Mouse (Mus musculus): ENCODE data around the gene Senp1. TPM values are rescaled to one million over a fixed set of nuclear protein-coding genes. Genes with fewer than 3 reads are reported as not detected.
A peak's percentile ranks its signal among the peaks of the same experiment; 100 is the strongest.

Senp1 gene
- polyA plus RNA-seq, 1 experiment from 2014 or later = 26.9 TPM

- Histone ChIP-seq H3K9me3 (replicated peaks) (no peaks in the 10 kb centered on the region), H3K27ac (ENCODE audit: poor library complexity, severe bottlenecking) (no peak overlapping the region), H3K4me1 (replicated peaks) (peaks cover 38% of the 10 kb centered on the region), H3K4me3 (no peak overlapping the region), H3K9ac (no peak overlapping the region), H3K27me3 (replicated peaks) (0 out of 2 replicates have a peak, but pooled peaks cover 13% of the 10 kb centered on the region), H3K4me2 (no peak overlapping the region; the same call in 1 of the 2 replicates), H3K36me3 (peaks cover 3% of the 10 kb centered on the region)
- 78% methylated on average over 6 of the region's 6 CpGs for WGBS
- no peak for ATAC-seq (ENCODE audit: insufficient number of reproducible peaks, low FRiP score)
Observed at GRCm38 (mm10) chr15:98107230-98107629, 13.7 kb upstream of the Senp1 start.

GRCm38 (mm10) chr15:98106506-98106905 lies 13.0 kb upstream of the Senp1 start:
- 47% methylated on average over 6 of the region's 6 CpGs for WGBS
- Histone ChIP-seq H3K4me1 (replicated peaks) (peaks cover 31% of the 10 kb centered on the region), H3K36me3 (no peaks in the 10 kb centered on the region), H3K4me3 (no peak overlapping the region), H3K4me2 (no peak overlapping the region), H3K9me3 (replicated peaks) (no peaks in the 10 kb centered on the region), H3K27ac (ENCODE audit: poor library complexity, severe bottlenecking) (no peak overlapping the region), H3K9ac (no peak overlapping the region), H3K27me3 (replicated peaks) (0 out of 2 replicates have a peak, but pooled peaks cover 13% of the 10 kb centered on the region)
- no peak for ATAC-seq (ENCODE audit: insufficient number of reproducible peaks, low FRiP score)

DNA sequence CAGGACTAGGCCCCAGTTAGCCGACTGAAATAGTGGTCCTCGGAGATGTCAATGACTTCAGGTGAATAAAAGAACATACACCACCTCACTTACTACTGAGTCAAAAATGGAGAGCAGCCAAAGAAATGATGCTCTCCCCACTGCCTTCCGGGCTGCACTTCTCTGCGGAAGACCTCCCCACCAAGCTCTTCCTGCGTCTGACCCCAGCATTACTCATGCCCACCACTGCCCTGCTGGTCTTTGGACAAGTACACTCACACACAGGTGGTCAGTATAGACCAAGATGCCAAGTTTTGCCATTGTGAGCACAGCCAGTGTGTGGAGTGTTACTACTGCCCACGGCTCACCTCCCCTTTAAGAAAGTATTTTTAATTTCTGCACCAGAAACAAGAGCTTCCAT lies 8.9 kb upstream of the Senp1 start:
- Histone ChIP-seq H3K9ac (no peak overlapping the region), H3K4me1 (replicated peaks) (peaks cover 2% of the 10 kb centered on the region), H3K27ac (ENCODE audit: poor library complexity, severe bottlenecking) (no peak overlapping the region), H3K27me3 (replicated peaks) (0 out of 2 replicates have a peak, but pooled peaks cover 13% of the 10 kb centered on the region), H3K36me3 (no peaks in the 10 kb centered on the region), H3K9me3 (replicated peaks) (no peaks in the 10 kb centered on the region), H3K4me3 (no peak overlapping the region), H3K4me2 (no peak overlapping the region)
- 83% methylated on average over 6 of the region's 6 CpGs for WGBS
- no peak for ATAC-seq (ENCODE audit: insufficient number of reproducible peaks, low FRiP score)

GRCm38 (mm10) chr15:98098519-98098918 lies 5.0 kb upstream of the Senp1 start:
- ATAC-seq (ENCODE audit: insufficient number of reproducible peaks, low FRiP score) = no peak
- Histone ChIP-seq H3K27ac (ENCODE audit: poor library complexity, severe bottlenecking) (no peak overlapping the region), H3K27me3 (replicated peaks) (no peaks in the 10 kb centered on the region)

GRCm38 (mm10) chr15:98096957-98097356 lies 3.4 kb upstream of the Senp1 start:
- no peak overlapping the region for H3K9ac ChIP-seq
- no peak overlapping the region for H3K4me2 ChIP-seq
- WGBS = 52% methylated on average over 3 of the region's 3 CpGs
- H3K4me1 ChIP-seq (replicated peaks) = peaks cover 2% of the 10 kb centered on the region
- ATAC-seq (ENCODE audit: insufficient number of reproducible peaks, low FRiP score) = no peak
- no peaks in the 10 kb centered on the region for H3K27me3 ChIP-seq (replicated peaks)
- no peaks in the 10 kb centered on the region for H3K36me3 ChIP-seq
- no peaks in the 10 kb centered on the region; the same call in 1 of the 2 replicates for H3K9me3 ChIP-seq (replicated peaks)
- H3K27ac ChIP-seq (ENCODE audit: poor library complexity, severe bottlenecking) = no peak overlapping the region
- no peak overlapping the region for H3K4me3 ChIP-seq

More at GRCm38 (mm10) chr15:98098519-98098918, 5.0 kb upstream of the Senp1 start:
- no peaks in the 10 kb centered on the region for H3K36me3 ChIP-seq
- no peak overlapping the region for H3K4me2 ChIP-seq
- no peak overlapping the region for H3K9ac ChIP-seq
- no peak overlapping the region for H3K4me3 ChIP-seq
- WGBS = 82% methylated on average over 9 of the region's 9 CpGs
- H3K4me1 ChIP-seq (replicated peaks) = no peaks in the 10 kb centered on the region
- no peaks in the 10 kb centered on the region; the same call in 1 of the 2 replicates for H3K9me3 ChIP-seq (replicated peaks)

DNA sequence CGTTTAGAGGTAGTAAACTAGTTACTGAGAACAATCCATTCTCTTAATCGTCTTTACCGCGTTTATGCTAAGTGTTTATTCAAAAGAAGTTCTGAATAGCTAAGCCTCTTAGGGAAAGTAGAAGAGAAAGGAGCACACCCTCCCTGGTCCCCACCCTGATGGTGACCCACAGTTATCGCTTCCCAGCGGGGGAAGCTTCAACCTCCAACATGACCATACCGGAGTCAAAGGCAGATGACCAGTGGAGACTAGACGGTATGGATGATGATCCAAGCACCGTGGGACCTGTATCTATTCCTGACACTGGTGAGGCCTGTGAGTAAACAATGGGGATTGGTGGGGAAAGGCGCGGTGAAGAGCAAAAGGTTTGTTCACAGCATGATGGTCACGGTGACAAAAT lies 1.4 kb upstream of the Senp1 start:
- Histone ChIP-seq H3K4me1 (replicated peaks) (peaks cover 7% of the 10 kb centered on the region), H3K4me2 (no peak overlapping the region), H3K4me3 (no peak overlapping the region), H3K9me3 (replicated peaks) (no peaks in the 10 kb centered on the region; the same call in 1 of the 2 replicates), H3K9ac (no peak overlapping the region), H3K36me3 (no peaks in the 10 kb centered on the region), H3K27me3 (replicated peaks) (no peaks in the 10 kb centered on the region), H3K27ac (ENCODE audit: poor library complexity, severe bottlenecking) (no peak overlapping the region)
- WGBS = 88% methylated on average over 12 of the region's 12 CpGs
- ATAC-seq (ENCODE audit: insufficient number of reproducible peaks, low FRiP score) = no peak

DNA sequence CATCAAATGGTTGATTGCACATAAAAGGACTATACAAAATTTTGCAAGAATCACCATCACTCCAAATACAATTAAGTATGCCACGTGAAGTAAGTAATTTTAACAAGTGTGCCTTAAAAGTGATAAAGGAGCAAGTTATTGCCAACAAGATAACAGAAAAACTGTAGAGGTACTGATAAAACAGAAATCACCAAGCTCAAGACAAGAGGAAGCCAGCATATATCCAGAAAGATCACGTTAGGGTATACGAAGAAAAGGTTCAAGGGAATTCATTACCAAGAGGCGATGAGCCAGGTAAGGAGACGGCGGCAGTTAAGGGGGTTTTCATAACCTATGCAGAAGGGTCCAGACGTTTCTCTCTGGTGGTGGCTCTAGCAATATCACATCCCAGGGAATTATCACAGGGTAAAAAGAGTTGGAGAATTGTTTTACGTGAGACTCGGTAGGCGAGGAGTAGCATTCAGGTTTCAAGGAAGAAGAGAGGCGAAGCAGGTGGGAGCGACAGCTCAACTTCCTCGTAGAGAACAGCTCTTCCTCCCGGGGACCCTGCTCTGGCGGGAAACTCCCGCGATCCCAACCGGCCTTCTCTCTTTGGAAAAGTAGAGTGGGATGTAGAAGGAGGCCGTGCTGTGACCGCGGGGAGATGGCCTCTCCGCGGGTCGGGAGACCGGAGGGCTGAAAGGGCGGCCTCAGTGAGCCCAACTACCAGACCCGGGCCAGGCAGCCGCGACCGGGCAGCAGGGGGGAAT lies 998 bp downstream of the Senp1 start, which contains the start of gene Pfkm:
TSS of gene Pfkm (plus strand) at position 218 of the 749 bp plus-strand sequence.
- Histone ChIP-seq H3K27me3 (replicated peaks) (no peaks in the 10 kb centered on the region), H3K4me3 (peak within 1 kb of the TSS; percentile 85), H3K4me1 (replicated peaks) (peaks cover 7% of the 10 kb centered on the region), H3K4me2 (peak within 1 kb of the TSS; percentile 91), H3K9me3 (replicated peaks) (no peaks in the 10 kb centered on the region; the same call in 1 of the 2 replicates), H3K27ac (ENCODE audit: poor library complexity, severe bottlenecking) (peak within 1 kb of the TSS; percentile 95), H3K36me3 (peaks cover 9% of the 10 kb centered on the region), H3K9ac (peak within 1 kb of the TSS; percentile 94)
- WGBS = under 1% methylated on average over 30 of the region's 30 CpGs
- ATAC-seq (ENCODE audit: insufficient number of reproducible peaks, low FRiP score) = no peak

DNA sequence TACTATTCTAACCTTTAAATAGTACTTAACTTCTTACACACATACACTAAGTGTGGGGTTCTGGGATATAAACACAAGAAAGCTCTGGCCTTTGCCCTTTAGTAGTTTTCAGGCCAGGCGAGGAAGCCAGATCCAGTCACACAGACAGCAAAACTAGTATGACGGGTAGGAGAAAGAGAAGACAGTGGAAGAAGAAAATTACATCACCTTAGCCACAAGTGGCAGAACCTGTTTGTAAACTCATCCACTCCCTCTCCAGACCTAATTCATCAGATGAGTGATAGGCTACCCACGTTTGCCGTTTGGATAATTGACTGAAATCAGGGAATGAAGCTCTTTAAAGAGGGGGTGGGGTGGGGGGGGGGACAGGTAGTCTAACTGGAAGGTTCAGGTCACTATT lies 1.7 kb downstream of the Senp1 start:
- H3K27ac ChIP-seq (ENCODE audit: poor library complexity, severe bottlenecking) = no peak overlapping the region
- peak overlapping the region; percentile 85 for H3K4me3 ChIP-seq
- H3K36me3 ChIP-seq = peaks cover 9% of the 10 kb centered on the region
- H3K9ac ChIP-seq = peak overlapping the region; percentile 58
- H3K9me3 ChIP-seq (replicated peaks) = no peaks in the 10 kb centered on the region; the same call in 1 of the 2 replicates
- H3K27me3 ChIP-seq (replicated peaks) = no peaks in the 10 kb centered on the region
- peak overlapping the region; percentile 63 for H3K4me2 ChIP-seq
- H3K4me1 ChIP-seq (replicated peaks) = peaks cover 7% of the 10 kb centered on the region
- no peak for ATAC-seq (ENCODE audit: insufficient number of reproducible peaks, low FRiP score)
- 31% methylated on average over 4 of the region's 4 CpGs for WGBS

GRCm38 (mm10) chr15:98089421-98090183 lies 3.9 kb downstream of the Senp1 start:
- 74% methylated on average over 9 of the region's 9 CpGs for WGBS

DNA sequence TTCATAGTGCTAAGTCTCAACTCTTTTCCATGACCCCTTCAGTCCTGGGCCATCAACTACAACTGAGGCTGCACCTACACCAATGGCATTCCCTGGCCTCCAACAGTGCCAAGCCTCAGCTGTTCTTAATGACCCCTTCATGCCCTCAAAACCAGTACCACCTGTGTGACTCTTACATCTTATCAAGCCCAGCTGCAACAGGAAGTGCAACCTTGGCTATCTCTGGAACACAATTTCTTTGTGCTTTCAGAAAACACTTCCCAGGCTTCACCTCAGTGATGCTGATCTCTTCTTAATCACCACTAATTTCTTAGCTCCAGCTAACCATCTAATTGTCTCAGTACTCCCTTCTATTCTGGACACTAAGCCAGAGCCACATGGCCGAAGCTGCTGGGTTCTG lies 4.7 kb downstream of the Senp1 start:
- Histone ChIP-seq H3K4me2 (no peak overlapping the region), H3K4me1 (replicated peaks) (peaks cover 7% of the 10 kb centered on the region), H3K36me3 (peaks cover 31% of the 10 kb centered on the region), H3K9me3 (replicated peaks) (no peaks in the 10 kb centered on the region), H3K9ac (no peak overlapping the region), H3K4me3 (no peak overlapping the region), H3K27ac (ENCODE audit: poor library complexity, severe bottlenecking) (no peak overlapping the region), H3K27me3 (replicated peaks) (no peaks in the 10 kb centered on the region)
- no peak for ATAC-seq (ENCODE audit: insufficient number of reproducible peaks, low FRiP score)
- WGBS = 97% methylated on average over 1 of the region's 1 CpGs

More at GRCm38 (mm10) chr15:98089421-98090183, 3.9 kb downstream of the Senp1 start:
- H3K36me3 ChIP-seq = peaks cover 24% of the 10 kb centered on the region
- peaks cover 7% of the 10 kb centered on the region for H3K4me1 ChIP-seq (replicated peaks)
- no peak overlapping the region for H3K27ac ChIP-seq (ENCODE audit: poor library complexity, severe bottlenecking)
- ATAC-seq (ENCODE audit: insufficient number of reproducible peaks, low FRiP score) = no peak
- H3K4me3 ChIP-seq = no peak overlapping the region
- no peak overlapping the region for H3K4me2 ChIP-seq
- no peak overlapping the region for H3K9ac ChIP-seq
- H3K27me3 ChIP-seq (replicated peaks) = no peaks in the 10 kb centered on the region
- H3K9me3 ChIP-seq (replicated peaks) = no peaks in the 10 kb centered on the region

DNA sequence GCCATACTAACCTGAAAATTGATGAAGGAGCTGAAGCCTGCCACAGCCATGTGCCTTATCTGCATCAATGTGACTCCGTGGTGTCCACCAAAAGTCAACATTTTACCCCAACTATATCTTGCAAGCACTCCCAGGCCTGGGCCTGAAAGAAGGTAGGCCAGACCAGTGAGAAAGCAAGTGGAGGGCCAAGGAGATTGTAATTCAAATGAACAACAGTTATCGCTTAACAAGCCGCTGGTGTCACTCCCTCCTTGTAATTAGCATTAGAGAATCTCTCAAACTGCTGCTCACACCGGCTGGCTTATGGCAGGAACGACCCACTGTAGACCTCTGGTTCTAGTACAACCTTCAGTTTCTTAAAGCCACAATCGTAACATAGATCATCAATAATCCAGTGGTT lies 16.6 kb downstream of the Senp1 start:
- Histone ChIP-seq H3K4me1 (replicated peaks) (no peaks in the 10 kb centered on the region), H3K36me3 (peaks cover 66% of the 10 kb centered on the region), H3K9ac (no peak overlapping the region), H3K9me3 (replicated peaks) (no peaks in the 10 kb centered on the region), H3K27ac (ENCODE audit: poor library complexity, severe bottlenecking) (no peak overlapping the region), H3K27me3 (replicated peaks) (no peaks in the 10 kb centered on the region), H3K4me2 (no peak overlapping the region), H3K4me3 (no peak overlapping the region)
- no peak for ATAC-seq (ENCODE audit: insufficient number of reproducible peaks, low FRiP score)
- WGBS = 91% methylated on average over 6 of the region's 6 CpGs
